Mouse (Mus musculus) stomach, postnatal 0 days (tissue): Measurements from ENCODE around the gene Ankrd12.

Experiments
- CTCF ChIP-seq: IDR thresholded peaks from 2 replicates; pipeline ENCODE4 v1.5.1; 2016; ENCODE audit warnings: antibody characterized with exemption, low read depth, mild to moderate bottlenecking, moderate library complexity
- EP300 ChIP-seq: optimal IDR thresholded peaks from 2 replicates; pipeline ENCODE3; 2016; ENCODE audit warnings: antibody characterized with exemption

- TF ChIP-seq CTCF = no peak
- no peak for TF ChIP-seq EP300
Observed at GRCm38 (mm10) chr17:65930158-65930826, 146.6 kb downstream of the Ankrd12 start.
